Mouse (Mus musculus) large intestine, adult 2 months (tissue): ENCODE data around the gene Agap1. TPM values are rescaled to one million over a fixed set of nuclear protein-coding genes. Genes with fewer than 3 reads are reported as not detected.

Source experiments
- DNase-seq: peaks from one replicate; pipeline ENCODE4 v3.0.0-alpha.2; 2012; ENCODE audit warnings: low read depth, low spot score
- WGBS: fragments of 180-500 bp; shearing (Covaris S2); methylation state at CpG from one replicate; pipeline ENCODE4 v1.1.7; 2018; 5-methylcytosine and 5-hydroxymethylcytosine counted together
- polyA plus RNA-seq: library from polyadenylated mRNA; depleted of rRNA; stranded (reverse); fragments of >200 nt; gene quantifications from 2 replicates; pipeline ENCODE4 v1.2.3, GENCODE M21; 2012

Agap1 gene
- polyA plus RNA-seq, 1 experiment, result 12.4 TPM

- 25% methylated on average over 6 of the region's 6 CpGs for WGBS
- DNase-seq, result no peak
Measured at GRCm38 (mm10) chr1:89568546-89569405, 114.2 kb downstream of the Agap1 start.

DNA sequence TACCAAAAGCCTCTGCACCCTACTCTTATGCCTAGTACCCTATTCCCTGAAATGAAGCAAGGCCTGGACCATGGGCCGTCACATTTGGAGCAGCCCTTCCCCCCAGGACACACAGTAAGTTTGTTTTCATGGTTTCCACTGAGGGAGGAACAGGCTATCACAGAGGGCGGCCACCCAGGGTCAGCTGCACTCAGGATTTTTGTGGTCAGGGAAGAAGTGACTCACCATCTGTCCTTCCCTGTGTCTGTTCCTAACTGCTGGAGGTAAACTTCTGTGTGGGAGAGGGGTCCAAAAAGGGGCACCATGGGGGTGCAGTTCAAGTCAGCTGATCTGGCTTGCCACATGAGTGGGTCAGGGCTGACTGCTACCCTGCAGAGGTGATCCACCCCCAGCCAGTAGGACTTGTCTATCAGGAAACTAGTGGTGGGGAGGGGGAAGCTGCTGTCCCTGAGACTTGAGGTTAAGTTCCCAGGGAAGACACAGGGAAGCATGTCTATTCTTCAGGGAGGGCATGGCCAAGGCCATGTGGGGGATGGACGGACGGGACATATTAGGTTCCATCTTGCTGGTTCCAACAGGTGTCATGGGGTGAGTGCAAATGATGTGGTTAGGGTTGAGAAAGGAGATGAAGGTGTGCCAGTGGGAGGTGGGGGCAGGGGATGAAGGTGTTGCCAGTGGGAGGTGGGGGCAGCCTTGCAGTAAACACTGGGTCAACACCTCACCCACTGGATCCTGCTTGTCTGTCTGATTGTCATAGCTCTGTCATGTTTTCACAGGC, 116.1 kb downstream of the Agap1 start:
- no peak for DNase-seq
- WGBS, result 81% methylated on average over 4 of the region's 4 CpGs

DNA sequence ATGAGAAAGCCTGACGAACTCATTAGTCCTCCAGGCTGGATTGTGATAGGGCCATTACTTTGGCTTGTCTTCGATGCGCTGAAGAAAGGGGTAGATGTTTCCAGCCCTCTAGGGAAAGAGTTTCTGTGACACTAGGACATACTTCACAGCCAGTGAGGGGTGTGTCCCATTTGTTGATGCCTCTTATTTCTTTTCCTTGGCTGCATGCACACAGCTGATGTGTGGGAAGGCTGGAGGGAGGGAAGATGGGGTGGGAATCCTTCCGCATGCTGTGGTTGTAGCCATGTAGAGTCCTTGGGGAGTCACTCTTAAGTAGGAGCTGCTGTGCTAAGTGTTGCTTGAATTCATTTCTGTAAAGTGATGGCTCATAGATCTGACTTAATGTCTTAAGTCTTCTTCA, 118.9 kb downstream of the Agap1 start:
- WGBS, result 92% methylated on average over 4 of the region's 4 CpGs
- no peak for DNase-seq

DNA sequence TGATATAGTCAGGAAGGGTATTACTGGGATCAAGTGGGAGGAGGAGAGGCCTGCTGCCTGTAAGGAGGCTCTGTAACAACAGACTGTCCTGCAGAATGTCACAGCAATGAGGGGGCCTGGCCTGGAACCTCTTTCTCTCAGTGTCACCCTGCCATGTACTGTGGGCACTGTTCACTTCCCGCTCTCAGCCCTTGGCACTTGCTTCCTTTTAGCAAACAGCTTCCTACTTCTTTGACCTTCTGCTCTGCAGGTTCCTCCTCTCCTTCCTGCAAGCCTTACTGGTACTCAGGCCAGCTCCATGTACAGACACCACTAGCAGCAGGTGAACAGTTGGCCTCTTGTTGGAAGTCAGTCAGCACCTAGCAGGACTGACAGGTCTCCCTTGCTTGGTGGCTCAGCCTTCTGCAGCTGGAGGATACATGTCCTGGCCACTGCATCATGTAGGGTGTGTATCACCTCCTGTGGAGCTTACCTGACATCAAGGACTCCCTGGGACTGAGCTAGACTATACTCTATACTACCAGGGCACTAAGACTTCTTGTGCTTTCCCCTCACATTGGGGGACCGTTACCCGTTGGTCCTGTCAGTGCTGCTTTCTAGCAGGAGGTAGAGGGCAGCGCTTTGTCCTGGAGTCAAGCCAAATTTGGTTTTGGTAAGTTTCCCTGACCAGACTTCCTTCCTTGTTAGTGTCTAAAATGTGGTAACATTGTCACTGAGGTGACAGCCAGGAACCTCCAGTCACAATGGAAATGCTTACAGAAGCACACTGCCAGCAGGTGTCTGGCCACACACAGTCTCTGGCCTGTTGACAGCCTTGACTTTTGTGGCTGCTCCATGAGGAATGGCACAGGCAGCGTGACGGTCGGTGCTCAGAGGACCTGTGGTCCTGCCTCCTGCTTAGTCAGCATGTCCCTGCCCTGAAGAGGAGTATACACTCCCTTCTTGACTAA, 120.6 kb downstream of the Agap1 start:
- no peak for DNase-seq

DNA sequence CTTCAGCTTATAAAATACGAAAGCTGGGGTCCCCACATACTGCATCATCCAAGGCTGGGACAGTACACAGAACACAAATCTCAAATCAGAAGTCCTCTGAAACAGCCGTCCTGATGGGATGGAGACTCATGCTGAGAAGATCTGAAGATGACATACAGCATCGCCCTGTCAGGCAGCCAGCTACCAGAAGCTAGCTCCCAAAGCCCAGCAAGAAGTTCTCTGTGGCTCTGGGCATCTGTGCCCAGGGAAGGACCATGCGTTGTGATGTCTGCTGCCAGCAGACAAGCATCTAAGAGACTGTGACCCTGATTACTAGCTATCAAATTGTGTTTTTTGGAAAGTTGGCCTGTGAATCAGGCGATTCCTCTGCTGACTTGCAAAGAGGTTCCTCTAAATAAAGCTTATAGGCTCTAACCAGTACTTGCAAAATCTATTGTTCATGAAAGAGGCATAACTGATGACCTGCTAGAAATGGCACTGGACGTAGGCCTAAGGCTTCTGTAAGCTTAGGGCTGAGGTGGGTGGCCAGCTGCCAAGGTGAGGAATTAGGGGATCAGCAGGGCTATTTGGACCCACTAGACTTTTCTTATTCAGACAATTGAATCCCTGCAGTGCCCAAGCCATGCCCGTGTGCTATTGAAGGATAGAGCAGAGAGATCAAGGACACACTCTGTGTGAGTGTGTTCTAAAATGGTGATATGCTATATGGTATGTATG, 121.7 kb downstream of the Agap1 start:
- 71% methylated on average over 7 of the region's 7 CpGs for WGBS
- DNase-seq, result no peak

More for the DNA sequence above, 120.6 kb downstream of the Agap1 start:
- WGBS, result 38% methylated on average over 7 of the region's 7 CpGs

DNA sequence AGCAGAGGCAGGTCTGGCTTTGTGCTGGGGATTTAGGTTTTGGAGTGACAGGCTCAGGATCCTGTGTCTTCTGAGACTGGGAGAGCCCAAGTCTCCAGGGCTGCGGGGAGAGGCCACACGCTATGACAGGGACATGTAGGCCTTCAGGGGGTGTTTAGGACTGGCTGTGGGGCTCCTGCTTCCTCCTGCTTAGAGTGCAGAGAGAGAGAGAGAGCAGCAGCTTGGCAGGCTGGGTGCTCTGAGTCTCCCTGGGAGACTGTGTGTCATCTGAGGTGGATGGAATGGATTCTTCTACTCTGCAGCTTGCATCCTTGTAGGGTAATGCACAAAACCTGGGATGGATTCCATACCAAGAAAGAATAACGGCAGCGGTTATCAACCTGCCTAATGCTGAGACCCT, 122.4 kb downstream of the Agap1 start:
- DNase-seq, result no peak
- WGBS, result 29% methylated on average over 4 of the region's 4 CpGs

GRCm38 (mm10) chr1:89580031-89580998, 125.7 kb downstream of the Agap1 start:
- under 1% methylated on average over 138 of the region's 146 CpGs for WGBS

GRCm38 (mm10) chr1:89580999-89581765, 126.6 kb downstream of the Agap1 start:
- no peak for DNase-seq
- 5% methylated on average over 95 of the region's 95 CpGs for WGBS

More at GRCm38 (mm10) chr1:89580031-89580998, 125.7 kb downstream of the Agap1 start:
- DNase-seq, result no peak

- WGBS, result 54% methylated on average over 6 of the region's 6 CpGs
- DNase-seq, result no peak
Measured at GRCm38 (mm10) chr1:89581766-89582125, 127.1 kb downstream of the Agap1 start.

GRCm38 (mm10) chr1:89583369-89583768, 128.8 kb downstream of the Agap1 start:
- no peak for DNase-seq
- WGBS, result 80% methylated on average over 5 of the region's 5 CpGs

- DNase-seq, result no peak
- WGBS, result 73% methylated on average over 14 of the region's 14 CpGs
Measured at GRCm38 (mm10) chr1:89586991-89587683, 132.5 kb downstream of the Agap1 start.

GRCm38 (mm10) chr1:89588154-89588553, 133.5 kb downstream of the Agap1 start:
- 81% methylated on average over 4 of the region's 4 CpGs for WGBS
- DNase-seq, result no peak

GRCm38 (mm10) chr1:89590994-89591393, 136.4 kb downstream of the Agap1 start:
- no peak for DNase-seq
- 90% methylated on average over 7 of the region's 7 CpGs for WGBS

DNA sequence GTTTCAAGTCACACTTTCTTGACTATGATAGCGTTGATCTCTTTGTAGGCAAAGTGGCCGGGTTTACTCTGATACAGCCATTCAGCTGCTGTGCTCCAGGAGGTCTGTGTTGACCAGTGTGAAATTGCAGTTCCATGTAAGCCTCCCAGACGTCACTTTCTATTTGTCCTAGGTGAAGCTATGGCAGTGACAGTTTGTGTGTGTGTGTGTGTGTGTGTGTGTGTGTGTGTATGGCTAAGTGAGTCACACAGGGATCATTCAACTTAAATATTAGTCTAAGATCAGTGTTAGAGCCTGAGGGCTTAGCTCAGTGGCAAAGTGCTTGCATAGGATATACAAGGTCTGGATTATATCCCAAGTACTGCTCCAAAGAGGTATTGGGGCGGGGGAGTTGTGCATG, 138.6 kb downstream of the Agap1 start:
- WGBS, result 75% methylated on average over 4 of the region's 4 CpGs
- no peak for DNase-seq

GRCm38 (mm10) chr1:89594999-89595398, 140.4 kb downstream of the Agap1 start:
- WGBS, result 76% methylated on average over 8 of the region's 8 CpGs
- DNase-seq, result no peak

DNA sequence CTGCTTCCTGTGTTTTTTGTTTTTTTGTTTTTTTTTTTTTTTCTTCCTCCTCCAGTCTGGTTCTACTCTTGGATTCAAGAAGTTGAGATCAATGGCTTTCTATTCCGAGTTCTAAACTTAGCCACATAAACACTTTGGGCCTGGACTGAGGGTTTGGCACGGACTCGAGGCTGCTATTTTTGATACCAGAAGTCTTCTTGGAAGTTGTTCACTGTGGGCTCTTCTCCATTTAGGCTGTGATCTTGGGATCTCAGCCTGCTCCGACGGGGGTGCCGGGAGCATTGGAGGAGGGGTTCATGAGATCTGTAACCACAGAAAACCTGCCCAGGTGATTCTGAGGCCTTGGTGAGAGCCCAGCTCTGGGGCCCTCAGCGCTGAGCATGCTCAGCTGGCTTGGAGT, 140.8 kb downstream of the Agap1 start:
- WGBS, result 74% methylated on average over 7 of the region's 7 CpGs
- no peak for DNase-seq

GRCm38 (mm10) chr1:89596223-89596622, 141.6 kb downstream of the Agap1 start:
- WGBS, result 81% methylated on average over 2 of the region's 2 CpGs
- DNase-seq, result no peak
